Mouse (Mus musculus) liver, postnatal 0 days (tissue): ENCODE results near the gene Uap1l1.

Experiments
- CTCF ChIP-seq: sonication (generic); IDR thresholded peaks from 2 replicates; pipeline ENCODE4 v1.5.1; 2016; ENCODE audit warnings: antibody characterized with exemption, low read depth
- EP300 ChIP-seq: IDR thresholded peaks from 2 replicates; pipeline ENCODE4 v1.6.1; 2016; ENCODE audit warnings: antibody characterized with exemption, low read depth, mild to moderate bottlenecking

DNA sequence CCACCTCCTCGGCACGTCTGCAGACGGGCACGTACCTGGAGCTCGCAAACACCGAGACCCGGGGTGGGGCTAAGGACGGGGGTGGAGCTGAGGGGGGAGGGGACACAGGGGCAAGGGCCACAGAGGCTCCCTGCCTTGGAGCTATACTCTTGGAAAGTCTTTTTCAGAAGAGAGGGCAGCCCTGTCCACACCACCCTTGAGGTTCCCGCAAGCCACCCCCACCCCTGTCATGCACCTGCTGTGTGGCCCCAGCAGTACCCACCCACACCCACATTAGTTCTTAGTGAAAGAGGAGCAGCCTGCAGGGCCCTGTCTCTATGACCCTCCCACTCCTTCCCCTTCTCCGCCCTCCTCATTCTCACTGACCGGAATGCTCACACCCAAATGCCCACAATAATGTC, 54.0 kb downstream of the Uap1l1 start:
- no peak for TF ChIP-seq EP300
- TF ChIP-seq CTCF = no peak
